Mouse (Mus musculus): ENCODE results near the gene Gpr25.

Gene Gpr25

GRCm38 (mm10) chr1:136233892-136234594, 26.6 kb downstream of the Gpr25 start, which contains the start of gene Inava:
Inava (minus strand) TSS chr1:136234264.
- DNase-seq (ENCODE audit: extremely low spot score, low read depth, low spot score) = peak; percentile 75

DNA sequence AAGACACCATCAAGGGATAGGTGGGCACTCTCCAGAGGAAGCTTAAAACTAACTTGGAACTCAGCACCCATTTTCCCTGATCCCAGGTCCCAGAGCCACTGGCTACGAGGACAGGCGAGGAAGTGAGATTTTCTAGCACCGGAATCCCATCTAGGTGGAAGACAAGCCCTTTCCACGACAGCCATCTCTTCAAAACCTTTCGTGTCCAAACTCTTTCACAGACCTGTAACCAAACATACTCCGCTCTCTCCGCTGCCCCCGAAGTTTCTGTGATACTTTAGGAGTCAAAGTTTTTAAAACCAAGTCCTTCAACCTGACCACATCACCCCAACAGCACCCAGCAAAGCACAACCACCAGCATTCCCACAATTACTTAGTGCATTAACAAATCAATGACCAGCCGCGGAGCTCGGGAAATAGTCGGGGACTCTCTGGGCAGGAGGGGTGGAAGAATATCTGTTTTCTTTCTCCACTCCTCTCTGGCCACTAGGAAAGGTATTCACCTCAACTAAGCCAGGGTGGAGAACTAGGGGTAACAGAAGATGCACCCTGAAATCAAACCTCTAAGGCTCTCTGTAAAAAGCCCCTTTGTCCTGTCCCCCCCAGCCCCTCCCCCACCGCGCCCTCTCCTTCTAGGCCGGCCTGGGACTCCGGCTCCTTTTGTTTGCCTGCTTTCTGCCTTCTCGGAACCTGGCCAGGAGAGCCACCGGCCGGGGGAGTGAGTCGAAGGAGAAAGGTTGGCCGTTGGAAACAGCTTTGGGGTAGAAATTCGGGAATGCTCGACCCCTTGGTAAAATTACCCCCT, 27.5 kb downstream of the Gpr25 start:
- DNase-seq (ENCODE audit: extremely low spot score, low read depth, low spot score) = no peak

DNA sequence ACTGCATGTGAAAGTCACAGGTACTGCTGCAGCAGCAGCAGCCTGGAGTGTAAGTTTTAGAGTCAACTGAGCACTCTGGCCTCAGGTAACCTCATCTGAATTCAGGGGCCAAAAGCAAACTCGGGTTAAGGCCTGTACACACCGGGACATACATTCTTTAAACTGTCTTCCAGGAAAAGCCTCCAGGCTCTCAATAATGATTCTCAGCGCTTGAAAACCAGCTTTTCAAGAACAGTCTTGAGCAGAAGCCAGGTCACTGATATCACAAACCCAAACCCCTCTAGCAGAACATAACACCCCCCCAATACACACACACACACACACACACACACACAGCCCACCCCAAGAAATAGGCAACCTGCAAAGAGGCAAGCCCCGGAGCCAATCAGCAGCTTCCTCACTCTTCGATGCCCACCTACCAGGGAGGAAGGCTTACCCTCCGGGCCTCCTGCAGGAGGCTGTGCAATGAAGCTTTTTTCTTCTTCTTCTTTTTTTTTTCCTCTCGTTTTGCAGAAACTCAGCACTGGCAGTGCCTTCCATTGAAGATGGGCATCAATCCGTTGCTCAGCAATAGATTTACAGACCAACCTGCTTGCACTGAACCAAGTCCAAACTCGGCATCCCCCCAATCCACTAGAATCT, 28.3 kb downstream of the Gpr25 start:
- DNase-seq (ENCODE audit: extremely low spot score, low read depth, low spot score) = no peak

GRCm38 (mm10) chr1:136231596-136231995, 29.1 kb downstream of the Gpr25 start:
- DNase-seq (ENCODE audit: extremely low spot score, low read depth, low spot score) = no peak

- no peak for DNase-seq (ENCODE audit: extremely low spot score, low read depth, low spot score)
Measured at GRCm38 (mm10) chr1:136230201-136230600, 30.5 kb downstream of the Gpr25 start.

DNA sequence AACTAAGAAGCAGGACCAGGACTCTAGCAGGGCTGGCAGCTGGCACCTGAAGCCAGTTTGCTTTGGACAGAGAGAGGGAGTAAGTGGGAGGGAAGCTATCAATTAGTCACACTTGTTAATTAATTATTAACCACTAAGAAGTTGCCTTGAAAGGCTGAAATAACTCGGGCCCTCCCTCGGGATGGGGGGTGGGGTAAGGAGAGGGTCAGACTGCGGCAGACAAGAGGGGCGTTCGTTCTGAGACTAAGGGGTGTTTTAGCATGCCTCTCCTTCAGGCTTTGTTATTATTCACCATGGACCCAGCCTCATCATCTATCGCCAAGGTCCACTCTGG, 31.7 kb downstream of the Gpr25 start:
- no peak for DNase-seq (ENCODE audit: extremely low spot score, low read depth, low spot score)

- DNase-seq (ENCODE audit: extremely low spot score, low read depth, low spot score) = no peak
Measured at GRCm38 (mm10) chr1:136228328-136229039, 32.2 kb downstream of the Gpr25 start.

- DNase-seq (ENCODE audit: extremely low spot score, low read depth, low spot score) = no peak
Measured at GRCm38 (mm10) chr1:136227870-136228269, 32.8 kb downstream of the Gpr25 start.

GRCm38 (mm10) chr1:136226626-136227025, 34.0 kb downstream of the Gpr25 start:
- no peak for DNase-seq (ENCODE audit: extremely low spot score, low read depth, low spot score)

DNA sequence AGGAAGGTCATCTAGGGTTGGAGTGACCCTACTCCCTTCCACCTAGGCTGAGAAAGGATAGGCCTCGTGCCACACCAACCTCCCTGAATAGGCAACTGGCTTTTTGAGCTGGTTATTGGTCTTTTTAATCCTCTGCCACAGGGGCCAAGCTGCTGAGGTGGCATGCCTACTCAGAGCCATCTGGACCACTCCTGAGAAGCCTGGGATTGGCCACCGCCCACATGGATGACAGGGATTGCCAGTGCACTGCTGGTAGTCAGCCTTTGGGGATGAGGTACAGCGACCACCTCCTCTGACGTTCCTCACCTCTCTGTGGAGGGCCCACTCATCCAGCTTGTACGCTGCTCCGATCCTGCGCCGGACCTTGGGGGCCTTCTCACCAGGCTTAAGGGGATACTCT, 34.8 kb downstream of the Gpr25 start:
- DNase-seq (ENCODE audit: extremely low spot score, low read depth, low spot score) = no peak

GRCm38 (mm10) chr1:136223758-136224342, 36.8 kb downstream of the Gpr25 start:
- DNase-seq (ENCODE audit: extremely low spot score, low read depth, low spot score) = no peak

- DNase-seq (ENCODE audit: extremely low spot score, low read depth, low spot score) = no peak
Measured at GRCm38 (mm10) chr1:136222386-136222785, 38.3 kb downstream of the Gpr25 start.

- no peak for DNase-seq (ENCODE audit: extremely low spot score, low read depth, low spot score)
Measured at GRCm38 (mm10) chr1:136220037-136220871, 40.4 kb downstream of the Gpr25 start.

- DNase-seq (ENCODE audit: extremely low spot score, low read depth, low spot score) = no peak
Measured at GRCm38 (mm10) chr1:136214304-136214703, 46.4 kb downstream of the Gpr25 start.

DNA sequence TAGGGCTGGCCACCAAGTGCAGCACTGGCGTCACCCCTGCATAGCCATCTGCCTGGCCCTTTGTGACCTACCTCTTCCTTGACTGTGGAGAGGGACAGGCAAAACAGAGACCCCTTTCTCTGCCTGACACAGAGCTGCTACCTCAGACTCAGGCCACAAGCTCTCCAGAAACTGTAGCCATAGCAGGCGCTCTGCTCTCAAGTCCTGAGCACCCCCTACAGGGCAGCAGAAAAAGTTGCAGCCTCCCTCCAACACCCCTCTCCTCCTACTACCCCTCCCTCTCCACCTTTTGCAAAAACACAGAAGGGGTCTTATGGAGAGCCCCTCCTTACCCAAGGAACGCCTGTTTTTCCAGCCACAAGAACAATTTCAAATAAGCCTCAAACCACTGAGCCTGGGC, 47.9 kb downstream of the Gpr25 start, which contains the start of gene Mroh3:
TSS of gene Mroh3 (minus strand) at position 26 of the 400 bp plus-strand sequence.
- DNase-seq (ENCODE audit: extremely low spot score, low read depth, low spot score) = no peak

Measured in hindlimb bud, embryonic 11.5 days (tissue).